Mouse (Mus musculus): ENCODE measurements around the gene Ccdc185. TPM values are rescaled to one million over a fixed set of nuclear protein-coding genes. Genes with fewer than 3 reads are reported as not detected.

The Ccdc185 gene
- polyA plus RNA-seq, 1 experiment: not detected

GRCm38 (mm10) chr1:182747081-182747480 is 1.9 kb downstream of the Ccdc185 start:
- DNase-seq (ENCODE audit: low spot score): no peak

- DNase-seq (ENCODE audit: low spot score): no peak
Measured at GRCm38 (mm10) chr1:182735891-182736290, 13.1 kb downstream of the Ccdc185 start.

GRCm38 (mm10) chr1:182732695-182733094 is 16.3 kb downstream of the Ccdc185 start:
- no peak for DNase-seq (ENCODE audit: low spot score)

- no peak for DNase-seq (ENCODE audit: low spot score)
Measured at GRCm38 (mm10) chr1:182729002-182729401, 20.0 kb downstream of the Ccdc185 start.

- no peak for DNase-seq (ENCODE audit: low spot score)
Measured at GRCm38 (mm10) chr1:182727541-182727940, 21.4 kb downstream of the Ccdc185 start.

GRCm38 (mm10) chr1:182714236-182714935 is 34.6 kb downstream of the Ccdc185 start:
- no peak for DNase-seq (ENCODE audit: low spot score)

- no peak for DNase-seq (ENCODE audit: low spot score)
Measured at GRCm38 (mm10) chr1:182711360-182711933, 37.5 kb downstream of the Ccdc185 start.

GRCm38 (mm10) chr1:182707459-182707858 is 41.5 kb downstream of the Ccdc185 start:
- no peak for DNase-seq (ENCODE audit: low spot score)

- no peak for DNase-seq (ENCODE audit: low spot score)
Measured at GRCm38 (mm10) chr1:182704882-182705281, 44.1 kb downstream of the Ccdc185 start.

GRCm38 (mm10) chr1:182699392-182700347 is 49.3 kb downstream of the Ccdc185 start:
- DNase-seq (ENCODE audit: low spot score): no peak

Other genes starting within 250 kb of the Ccdc185 start
- gene Capn2, start 231.6 kb downstream of the Ccdc185 start, polyA plus RNA-seq (2012; rRNA removed): 98.2 and 103 TPM in 2 replicates
- gene Capn8, start 184.2 kb downstream of the Ccdc185 start, polyA plus RNA-seq (2012; rRNA removed): 0.07 and 0.09 TPM in 2 replicates
- 9.2 and 9.8 TPM in 2 replicates for gene Susd4, start 14.7 kb upstream of the Ccdc185 start, polyA plus RNA-seq (2012; rRNA removed)
- gene Tlr5, start 205.6 kb upstream of the Ccdc185 start, polyA plus RNA-seq (2012; rRNA removed): 4.1 and 4.3 TPM in 2 replicates